Mouse (Mus musculus) left cerebral cortex, postnatal 25 days (tissue): Measurements from ENCODE around the gene Atg10. TPM values are rescaled to one million over a fixed set of nuclear protein-coding genes. Genes with fewer than 3 reads are reported as not detected.
A peak's percentile ranks its signal among the peaks of the same experiment; 100 is the strongest.

Experiments used
- DNase-seq, 2 experiments: peaks; one replicate each; pipeline ENCODE4 v3.0.0; 2022; ENCODE audit warnings: low spot score in 2 of 2, mixed read lengths in 1 of 2
- intact Hi-C: fragments of 180-260 bp; cut with DNase I; formaldehyde crosslinking; loops from one replicate; pipeline ENCODE4 v1.15.1; 2025
- total RNA-seq, 2 experiments: library from RNA; stranded (reverse); gene quantifications; 2 replicates each; pipeline ENCODE4 v1.2.3; 2021

Atg10 gene
- total RNA-seq, 2 experiments from 2014 or later = 14.3 TPM

DNA sequence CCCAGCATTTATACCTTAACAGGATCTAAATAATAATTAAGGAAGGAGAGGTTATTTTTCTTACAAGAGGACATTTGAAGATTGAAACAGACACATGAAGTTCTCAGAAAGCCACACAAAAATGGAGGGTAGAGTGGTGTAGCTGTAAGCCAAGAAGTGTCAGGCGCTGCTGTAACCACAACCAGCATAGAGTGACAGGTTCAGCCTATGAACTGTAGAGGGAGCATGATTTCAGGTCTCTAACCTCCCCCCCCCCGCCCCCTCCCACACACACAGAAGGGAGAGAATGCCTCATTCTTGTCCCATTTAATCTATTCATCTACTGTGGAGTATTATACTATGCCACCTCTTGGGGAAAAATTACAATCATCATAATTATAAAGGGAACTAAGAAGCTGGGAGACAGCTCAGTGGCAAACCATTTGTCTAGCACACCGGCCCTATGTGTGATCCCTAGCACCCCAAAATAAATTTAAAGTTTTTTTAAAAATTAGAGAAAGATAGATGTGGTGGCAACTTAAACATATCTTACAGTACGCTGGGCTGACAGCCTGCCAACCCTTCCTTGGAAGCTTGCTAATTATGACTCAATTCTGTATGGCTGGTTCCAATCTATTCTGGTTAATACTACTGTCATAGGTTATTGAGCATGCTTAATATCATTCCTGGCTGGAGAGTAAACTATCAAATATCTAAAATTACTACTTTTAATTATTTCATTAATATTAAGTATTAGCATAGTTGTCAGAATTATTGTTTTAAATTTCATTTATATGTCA, 68.2 kb downstream of the Atg10 start:
- intact Hi-C loops = no loop called here
- DNase-seq = no peak

DNA sequence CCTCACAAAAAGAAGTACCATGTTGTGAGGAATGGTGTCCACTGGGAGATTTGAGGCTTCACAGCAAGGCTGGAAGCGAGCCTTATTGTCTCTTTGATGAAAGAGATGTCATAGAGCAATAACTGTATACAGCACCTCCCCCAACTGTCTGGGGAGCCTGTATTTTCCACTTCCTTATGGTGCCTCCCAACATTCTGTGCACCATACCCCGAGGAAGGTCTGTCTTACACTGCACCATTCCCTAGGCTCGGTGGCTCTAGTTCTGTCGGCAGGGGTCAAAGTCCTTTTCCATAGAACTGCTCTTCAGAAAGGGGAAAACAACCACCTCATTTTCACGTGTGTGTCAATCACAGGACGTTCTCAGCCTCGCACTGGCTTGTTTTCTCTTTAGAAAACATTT, 69.1 kb downstream of the Atg10 start:
- DNase-seq = no peak
- intact Hi-C loops = no loop called here

DNA sequence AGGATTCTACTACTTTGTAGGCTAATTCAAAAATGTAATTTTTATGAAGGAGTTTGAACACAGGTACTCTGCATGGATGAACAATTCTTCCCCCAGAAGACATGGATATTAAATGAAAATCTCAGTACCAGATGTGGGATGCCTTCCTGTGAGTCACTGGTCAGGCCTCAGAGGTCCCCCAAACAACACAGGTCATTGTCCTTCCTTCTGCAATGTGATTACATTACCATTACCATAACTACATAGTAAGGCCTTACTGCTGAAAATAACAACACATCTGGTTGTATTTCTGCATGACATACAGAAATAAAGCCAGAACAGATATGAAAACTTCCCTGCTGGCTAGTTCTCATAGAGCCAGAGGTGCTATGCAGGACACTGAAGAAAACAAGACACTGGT, 87.4 kb downstream of the Atg10 start:
- DNase-seq = no peak

DNA sequence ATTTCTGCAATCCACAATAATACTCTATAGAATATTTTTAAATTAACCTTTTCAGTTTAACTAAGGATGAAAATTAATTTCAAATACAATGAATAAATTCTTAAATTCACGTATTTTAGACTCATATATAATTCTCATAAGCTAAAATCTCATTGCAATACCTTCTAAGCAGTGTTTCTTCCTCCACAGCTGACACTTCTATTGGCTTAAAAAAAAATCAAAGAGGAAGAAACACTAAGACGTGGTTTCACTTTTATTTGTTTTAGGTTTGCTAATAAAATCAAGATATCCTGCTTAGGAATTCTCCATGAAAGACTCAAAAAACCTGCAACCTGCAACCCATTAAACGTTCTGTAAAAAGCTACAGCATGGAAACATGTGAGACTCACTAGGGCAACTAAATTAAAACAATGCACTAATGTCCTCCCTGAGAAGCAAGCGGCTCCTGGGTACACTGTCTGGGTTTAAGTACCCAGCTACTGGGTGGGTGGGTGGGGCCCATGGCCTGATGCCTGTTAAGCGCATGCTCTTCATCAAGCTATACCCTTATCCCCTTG, 90.4 kb downstream of the Atg10 start:
- intact Hi-C loops = no loop called here
- no peak for DNase-seq

More for the DNA sequence above, 87.4 kb downstream of the Atg10 start:
- intact Hi-C loops = no loop called here

DNA sequence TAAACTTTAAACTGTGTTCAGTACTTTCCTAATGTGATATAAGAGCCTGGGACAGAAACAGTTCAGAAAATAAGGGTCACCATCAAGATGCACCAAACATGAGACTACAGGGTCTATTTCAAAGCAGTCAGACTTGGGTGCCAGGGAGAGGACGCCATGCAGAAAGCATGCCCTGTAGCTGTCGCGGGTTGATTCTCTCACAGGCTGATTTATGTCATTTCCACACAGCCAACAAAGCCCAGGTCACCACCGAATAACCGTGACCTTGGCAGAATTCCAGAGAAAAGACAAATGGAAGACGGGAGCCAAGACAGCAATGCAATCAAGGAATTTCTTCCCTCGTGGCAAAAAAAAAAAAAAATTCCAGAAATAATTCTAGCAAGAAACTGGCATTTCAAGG, 94.7 kb downstream of the Atg10 start:
- intact Hi-C loops = no loop called here
- peak in 1 of 2 experiments; percentile 35 for DNase-seq

DNA sequence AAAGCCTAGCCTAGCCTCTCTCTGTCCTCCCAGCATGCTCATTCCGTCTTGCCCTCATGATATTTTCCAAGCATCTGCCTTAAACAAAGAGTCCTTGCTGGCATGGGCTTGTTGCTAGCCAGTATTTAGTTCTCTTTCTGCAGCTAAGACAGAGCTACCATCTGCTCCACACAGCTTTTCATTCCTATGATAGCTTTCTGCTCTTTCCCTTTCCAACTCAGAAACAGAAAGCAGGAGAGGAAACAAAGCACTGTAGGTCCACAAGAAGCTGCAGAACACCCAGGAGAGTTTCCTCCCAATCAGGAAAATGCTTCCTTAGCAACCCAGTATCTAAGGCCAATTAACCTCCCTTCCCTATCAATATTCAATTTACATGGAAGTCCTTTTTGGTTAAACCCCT, 95.2 kb downstream of the Atg10 start:
- intact Hi-C loops = no loop called here
- peak; percentile 30 to 78 for DNase-seq

DNA sequence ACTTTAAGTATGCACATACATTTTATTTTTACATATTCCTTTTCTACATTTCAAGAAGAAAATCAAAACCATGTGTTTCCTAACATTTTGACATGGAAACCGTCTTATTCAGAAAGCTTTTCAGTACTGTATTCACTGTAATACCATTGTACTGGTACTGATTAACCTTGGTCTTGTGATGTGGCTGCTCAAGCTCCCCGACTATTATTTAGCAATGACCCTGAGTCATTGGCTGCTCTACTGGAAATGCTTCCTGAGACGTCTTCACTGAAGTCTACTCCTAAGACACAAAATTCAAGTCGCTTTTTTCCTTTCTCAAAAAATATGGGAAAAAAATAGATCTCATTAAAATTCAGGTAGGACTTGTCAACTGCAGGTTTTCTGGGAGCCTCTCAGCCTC, 105.6 kb downstream of the Atg10 start:
- intact Hi-C loops = no loop called here
- DNase-seq = no peak

DNA sequence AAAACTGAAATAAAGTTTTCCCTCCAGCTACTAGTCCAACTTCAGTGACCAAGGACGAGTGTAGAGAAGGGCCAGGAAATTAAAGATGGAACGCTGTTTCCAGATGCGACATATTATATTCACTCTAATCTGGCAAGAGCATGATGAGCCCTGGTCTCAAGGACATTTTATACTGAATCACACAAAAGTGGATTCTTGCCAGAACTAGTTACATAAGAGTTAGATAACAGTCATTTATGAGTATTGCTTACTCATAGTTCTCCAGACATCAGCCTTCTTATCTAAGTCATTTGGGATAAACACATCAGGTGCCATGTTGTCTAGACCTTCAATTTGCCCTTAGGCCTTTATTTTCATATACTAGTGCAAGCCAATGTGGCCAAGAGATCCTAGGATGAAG, 108.9 kb downstream of the Atg10 start:
- intact Hi-C loops = no loop called here
- DNase-seq = no peak

DNA sequence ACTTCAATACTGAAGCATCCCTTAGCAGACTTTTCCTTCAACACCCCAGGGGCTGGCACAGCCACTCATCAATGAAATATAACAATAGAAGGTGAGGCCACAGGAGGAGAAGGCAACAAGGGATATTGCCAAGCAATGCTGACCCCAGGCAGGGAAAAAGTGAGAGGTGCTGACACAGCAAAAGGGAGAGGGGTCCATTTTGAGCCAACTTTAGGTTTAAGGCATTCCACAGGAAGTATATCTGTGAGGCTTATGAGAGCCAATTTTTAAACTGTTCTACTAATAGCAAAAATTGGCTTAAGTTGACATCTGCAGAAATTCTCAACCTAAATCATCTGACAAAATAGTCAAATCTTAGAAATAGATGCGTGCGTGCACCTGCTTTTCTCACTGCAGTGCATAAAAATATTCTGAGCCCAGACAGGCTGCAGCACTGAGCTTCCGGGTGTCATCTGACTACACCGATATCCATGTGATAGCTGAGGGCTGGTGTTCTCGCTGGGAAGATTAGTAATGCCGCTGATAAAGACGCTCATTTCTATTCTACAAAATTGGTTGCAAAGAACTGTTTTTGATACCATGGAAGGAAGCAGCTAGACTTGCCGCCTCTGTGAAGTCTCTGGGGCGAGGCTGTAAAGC, 116.3 kb downstream of the Atg10 start:
- DNase-seq = peak in 1 of 2 experiments; percentile 29
- intact Hi-C loops = no loop called here

DNA sequence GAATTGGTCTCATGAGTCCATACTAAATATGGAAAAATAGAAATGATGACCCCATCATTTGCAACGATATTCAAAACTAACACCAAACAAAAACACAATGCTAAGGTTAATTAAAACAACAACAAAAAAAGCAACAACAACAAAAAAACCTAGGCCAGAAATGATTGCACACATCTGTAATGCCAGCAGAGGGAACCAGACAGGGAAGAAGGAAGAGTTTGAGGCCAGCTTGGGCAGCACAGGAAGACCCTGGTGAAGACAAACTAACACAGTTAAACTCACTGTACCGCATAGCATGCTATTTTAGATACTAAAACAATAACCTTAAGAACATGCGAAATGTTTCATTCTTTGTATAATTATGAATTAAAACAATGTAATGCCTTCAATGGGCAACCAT, 121.5 kb downstream of the Atg10 start:
- no peak for DNase-seq
- intact Hi-C loops = no loop called here

DNA sequence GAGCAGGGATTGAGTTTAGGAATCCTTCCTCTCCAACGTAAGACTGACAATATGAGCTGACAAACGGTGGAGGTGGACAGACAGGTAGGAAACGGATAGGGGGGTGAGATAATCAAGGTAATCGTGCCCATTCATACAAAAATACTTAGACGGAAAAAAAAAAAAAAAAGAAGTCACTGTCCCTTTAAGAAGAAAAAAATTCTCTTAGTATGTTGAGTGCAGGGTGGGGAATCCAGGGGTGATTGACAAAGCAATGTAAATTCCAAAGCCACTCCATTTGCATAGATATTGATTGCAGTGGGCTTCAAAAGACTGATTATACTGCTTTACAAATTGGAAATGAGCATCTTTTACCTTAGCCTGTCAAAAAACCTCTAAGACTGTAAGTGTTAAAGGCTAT, 123.4 kb downstream of the Atg10 start:
- no peak for DNase-seq
- intact Hi-C loops = no loop called here

DNA sequence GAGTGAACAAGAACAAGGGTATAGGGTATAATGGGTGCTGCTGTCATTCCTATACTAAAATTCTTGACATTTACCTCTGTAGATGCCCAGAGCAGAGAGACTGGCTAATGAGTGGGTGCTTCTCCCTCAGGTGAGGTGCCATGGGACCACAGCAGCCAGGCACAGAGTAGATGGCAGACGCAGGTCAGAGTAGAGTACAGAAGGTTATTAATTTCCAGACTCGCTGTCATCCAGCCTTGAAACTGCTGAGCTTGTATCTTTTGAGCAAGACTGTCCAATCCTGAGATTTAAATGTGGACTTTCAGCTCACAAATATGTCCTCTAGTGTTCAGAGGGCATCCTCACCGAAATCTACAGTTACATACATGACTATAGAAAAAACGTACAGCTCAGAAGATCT, 128.9 kb downstream of the Atg10 start:
- DNase-seq = no peak
- intact Hi-C loops = loop anchor here (5.0 to 10.0 kb wide), 3 partner anchors 130 to 550 kb away; partner anchors contain the start of genes Atg10 and Ssbp2

DNA sequence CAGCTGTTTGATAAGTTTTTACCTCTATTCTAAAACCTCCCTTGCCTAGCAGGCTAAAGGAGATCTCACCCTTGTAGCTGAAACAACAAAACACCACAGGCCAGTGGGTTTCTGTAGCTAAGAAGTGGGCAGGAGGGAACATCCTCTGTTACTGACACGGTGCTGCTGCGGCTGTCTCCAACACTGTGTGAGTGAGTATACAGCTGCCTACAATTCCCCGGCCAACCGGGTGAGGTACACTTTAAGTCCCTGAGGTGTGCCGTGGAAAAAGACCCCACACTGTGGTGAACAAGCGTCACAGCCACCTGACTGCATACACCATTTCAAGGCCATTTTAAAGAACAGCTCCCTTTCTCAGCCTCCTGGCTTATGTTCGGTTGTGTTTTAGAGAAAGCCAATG, 129.6 kb downstream of the Atg10 start:
- intact Hi-C loops = loop anchor here (5.0 to 10.0 kb wide), 3 partner anchors 131 to 551 kb away; partner anchors contain the start of genes Atg10 and Ssbp2
- peak; percentile 26 to 44 for DNase-seq

DNA sequence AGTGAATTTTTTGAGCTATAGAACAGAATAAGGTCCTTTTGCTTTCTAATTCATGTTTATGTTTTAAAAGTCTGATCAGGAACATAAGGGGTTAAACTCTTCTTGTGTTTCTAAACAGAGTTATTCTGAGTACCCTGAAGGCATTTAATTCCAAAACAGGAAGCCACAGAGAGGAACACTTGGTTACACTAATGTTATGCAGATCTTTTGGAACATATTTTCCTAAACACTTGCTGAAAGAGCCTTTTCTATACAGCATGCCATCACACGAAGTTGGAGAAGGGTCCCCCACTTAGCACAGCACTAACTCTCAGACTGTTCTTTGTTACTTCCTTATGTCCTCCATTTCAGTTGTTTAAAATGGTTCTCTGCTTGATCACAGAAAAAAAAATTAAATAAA, 130.2 kb downstream of the Atg10 start:
- no peak for DNase-seq
- intact Hi-C loops = loop anchor here (1.0 to 10.0 kb wide), 4 partner anchors 126 to 551 kb away; partner anchors contain the start of genes Atg10 and Ssbp2

DNA sequence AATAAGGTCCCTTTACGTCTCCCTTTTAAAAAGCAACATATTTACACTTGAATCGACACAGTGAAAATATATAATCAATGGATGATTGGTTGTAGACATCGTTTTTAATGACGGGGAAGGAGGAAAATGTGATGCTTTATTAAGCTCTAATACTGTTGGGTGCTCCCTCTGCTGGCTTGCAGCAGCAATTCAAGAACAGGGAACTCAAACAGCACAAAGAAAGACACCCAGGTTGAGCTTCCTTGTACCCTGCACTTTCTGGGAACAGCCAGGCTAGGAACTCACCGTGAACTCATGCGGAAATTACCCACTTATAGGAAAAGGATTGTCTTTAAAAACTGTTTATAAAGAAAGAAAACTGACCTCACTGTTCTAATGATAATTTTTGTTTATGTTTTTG, 130.6 kb downstream of the Atg10 start:
- intact Hi-C loops = loop anchor here (1.0 to 10.0 kb wide), 4 partner anchors 126 to 552 kb away; partner anchors contain the start of genes Atg10 and Ssbp2

DNA sequence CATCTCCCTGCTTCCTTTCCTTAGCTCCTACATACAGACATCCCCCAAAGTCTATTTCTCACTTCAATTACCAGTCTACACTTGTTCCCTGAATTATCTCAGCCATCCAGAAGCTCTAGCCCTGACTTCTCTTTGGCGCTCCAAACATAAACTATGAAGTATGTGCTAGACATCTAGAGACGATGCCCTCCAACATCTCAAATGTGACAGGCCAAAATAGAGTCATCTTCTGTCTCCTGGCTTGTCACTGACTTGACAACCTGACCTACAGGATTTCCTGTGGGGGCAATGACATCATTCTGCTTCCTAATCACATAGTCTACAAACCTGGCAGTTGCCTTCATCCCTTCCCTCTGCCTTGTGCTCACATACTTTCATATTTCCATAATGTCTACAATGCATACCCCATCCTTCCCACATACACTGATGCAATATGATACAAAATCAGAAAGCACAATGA, 132.0 kb downstream of the Atg10 start:
- intact Hi-C loops = loop anchor here (5.0 to 10.0 kb wide), 3 partner anchors 133 to 553 kb away; partner anchors contain the start of genes Atg10 and Ssbp2

More for the DNA sequence above, 130.6 kb downstream of the Atg10 start:
- peak; percentile 32 to 36 for DNase-seq

DNA sequence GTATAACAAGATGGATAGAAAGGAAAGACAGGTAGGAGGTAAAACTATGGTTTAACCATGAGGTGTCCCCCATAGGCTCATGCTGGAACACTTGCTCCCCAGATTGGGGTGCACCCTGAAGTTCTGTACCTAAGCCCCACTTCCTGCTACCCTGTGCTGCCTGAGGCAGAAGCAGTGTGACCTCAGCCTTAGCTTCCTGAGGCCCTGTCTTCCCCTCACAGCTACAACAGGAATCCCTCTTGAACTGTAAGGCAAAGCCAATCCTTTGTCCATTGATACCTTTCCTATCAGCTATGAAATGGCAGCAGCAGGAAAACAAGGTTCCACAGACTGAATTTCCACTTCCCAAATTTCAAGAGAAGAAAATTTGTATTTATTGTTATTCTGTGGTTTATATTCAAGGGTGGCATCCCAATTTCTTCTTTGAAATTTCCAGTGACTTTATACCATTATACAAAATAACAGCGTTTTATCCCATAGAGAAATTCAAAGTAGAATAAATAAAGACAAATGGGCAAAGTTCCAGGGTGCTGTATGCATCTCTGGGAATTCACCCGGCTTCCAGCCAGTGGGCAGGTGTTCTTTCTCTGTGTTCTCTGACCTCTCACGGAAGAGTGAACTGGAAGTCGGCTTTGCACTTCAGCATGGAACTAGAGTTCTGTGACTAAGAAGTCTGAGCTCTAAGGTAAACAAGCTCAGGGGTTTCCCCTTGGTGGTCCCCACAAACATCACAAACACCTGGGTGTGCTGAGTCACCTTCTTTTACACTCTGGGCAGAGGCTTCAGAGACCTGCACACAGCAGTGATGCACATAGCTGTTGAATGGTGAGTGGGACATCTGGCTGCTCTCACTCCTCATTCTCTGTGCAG, 132.7 kb downstream of the Atg10 start:
- intact Hi-C loops = loop anchor here (5.0 to 10.0 kb wide), 3 partner anchors 134 to 554 kb away; partner anchors contain the start of genes Atg10 and Ssbp2
- DNase-seq = no peak

More for the DNA sequence above, 132.0 kb downstream of the Atg10 start:
- DNase-seq = peak in 1 of 2 experiments; percentile 50

DNA sequence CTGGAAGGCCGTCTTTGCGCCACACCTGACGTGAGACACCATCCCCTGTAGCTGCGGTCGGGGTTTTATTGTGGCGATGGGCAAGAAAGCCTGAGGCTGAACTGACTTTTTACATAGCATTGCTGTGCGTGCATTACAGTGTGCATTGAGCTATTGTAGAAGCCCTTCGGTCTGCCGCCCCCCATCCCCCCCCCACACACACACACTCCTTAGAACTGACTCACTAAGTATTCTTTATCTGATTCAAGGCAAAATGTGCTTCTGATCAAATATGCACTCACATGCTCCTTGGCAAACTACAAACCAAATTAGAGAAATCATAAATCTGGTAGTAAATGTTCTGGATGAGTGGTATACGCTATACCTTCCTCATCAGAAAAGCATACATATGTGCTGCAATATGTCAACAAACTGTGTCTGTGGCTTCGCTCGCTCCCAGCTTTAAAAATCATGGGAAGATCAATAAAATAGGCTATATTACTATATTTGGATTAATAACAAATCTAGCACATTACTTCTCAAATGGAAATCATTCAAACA, 137.3 kb downstream of the Atg10 start:
- intact Hi-C loops = no loop called here
- DNase-seq = no peak

DNA sequence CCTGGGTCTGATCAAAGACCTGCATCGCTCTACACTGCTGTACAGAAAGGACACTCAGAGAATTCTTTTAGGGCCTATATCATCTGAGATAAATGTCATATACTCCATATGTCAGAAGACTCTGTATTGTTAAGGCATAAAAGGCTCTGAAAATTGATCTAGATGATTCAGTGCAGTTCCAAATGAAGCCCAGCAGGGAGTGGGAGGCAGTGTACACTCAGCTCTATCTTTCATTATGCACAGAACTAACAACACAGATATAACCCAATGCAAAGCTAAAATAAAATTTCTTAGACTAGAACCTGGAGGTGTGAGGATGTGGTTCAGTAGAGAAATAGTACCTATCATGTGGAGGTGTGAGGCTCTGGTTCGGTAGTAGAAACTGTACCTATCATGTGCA, 151.4 kb downstream of the Atg10 start:
- intact Hi-C loops = loop anchor here (5.0 kb wide), 1 partner anchor 80 kb away; no protein-coding TSS in a partner anchor
- DNase-seq = peak in 1 of 2 experiments; percentile 74
